Mouse (Mus musculus): ENCODE measurements at regions not wholly inside any gene's neighbourhood (a gene's known extent, or its start where the extent isn't known, plus 50 kb on each side); places are given as distances from the start of the nearest gene placed in this dataset.

DNA sequence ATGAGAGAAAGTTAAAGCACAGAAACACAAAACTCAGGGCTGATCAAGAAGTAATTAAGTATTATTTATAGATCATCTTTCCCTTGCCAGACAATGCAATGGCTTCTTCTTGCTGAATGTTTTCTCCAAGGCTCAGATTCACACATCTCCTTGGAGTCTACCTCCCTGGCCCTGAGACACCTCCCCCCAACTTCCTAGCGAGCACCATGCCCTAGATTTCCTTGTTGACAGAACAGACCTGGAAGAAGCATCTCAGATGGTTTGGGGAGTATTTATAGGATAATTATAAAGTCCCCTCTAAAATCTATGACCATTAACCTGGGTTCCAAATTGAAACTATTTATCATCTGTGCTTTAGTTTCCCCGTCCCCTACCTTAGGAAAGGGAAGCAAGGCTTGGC, 441.6 kb upstream of the Tnp1 start:
- Histone ChIP-seq H3K36me3 (replicated peaks in 1 of 2; ENCODE audit: control insufficient read depth in 1 of 2, insufficient read depth in 1 of 2, low read length in 1 of 2) (no peaks in the 10 kb centered on the region), H3K4me1 (ENCODE audit: control insufficient read depth in 1 of 2, insufficient read depth in 2 of 2) (no peaks in the 10 kb centered on the region), H3K9me3 (replicated peaks; ENCODE audit: low read length) (no peaks in the 10 kb centered on the region), H3K27me3 (replicated peaks) (peaks cover 97% of the 10 kb centered on the region), H3K9ac (ENCODE audit: insufficient read depth, low read depth) (no peak overlapping the region), H3K79me2 (replicated peaks; ENCODE audit: control insufficient read depth, extremely low read depth, insufficient read depth, poor library complexity, severe bottlenecking) (no peaks in the 10 kb centered on the region), H3K4me3 (replicated peaks in 1 of 3; ENCODE audit: low read depth in 2 of 3, low read length in 2 of 3, poor library complexity in 1 of 3) (no peak overlapping the region), H3K27ac (ENCODE audit: insufficient read depth, low read depth) (no peak overlapping the region), H3K4me2 (ENCODE audit: insufficient read depth, low read depth, poor library complexity, severe bottlenecking) (no peak overlapping the region)
- dilution Hi-C loops (cut with MboI; ENCODE audit: extremely low pct_ligation_motif_present, extremely low pct_unique_long_range_greater_than_20kb, low sequenced_read_pairs): no loop called here
- TF ChIP-seq NELFE (IDR thresholded peaks at IDR 0.05; ENCODE audit: low read depth, low read length) (no peak), BHLHE40 (IDR thresholded peaks at IDR 0.05; ENCODE audit: low read depth, low read length) (no peak), MXI1 (IDR thresholded peaks at IDR 0.05; ENCODE audit: low read depth, low read length) (no peak), UBTF (IDR thresholded peaks at IDR 0.05; ENCODE audit: low read depth, low read length) (no peak), USF1 (IDR thresholded peaks at IDR 0.05; ENCODE audit: low read depth, low read length) (no peak), MAZ (IDR thresholded peaks at IDR 0.05; ENCODE audit: low read depth, low read length) (no peak), POLR2A (IDR thresholded peaks at IDR 0.05; ENCODE audit: low read depth, low read length) (no peak), CHD2 (IDR thresholded peaks at IDR 0.05; ENCODE audit: low read length) (no peak), TCF12 (IDR thresholded peaks at IDR 0.05; ENCODE audit: low read depth, low read length) (no peak)
- in situ Hi-C loops (cut with MboI; ENCODE audit: low pct_ligation_motif_present, low pct_unique_long_range_greater_than_20kb, low sequenced_read_pairs): no loop called here
- no peak for DNase-seq (ENCODE audit: extremely low read depth)

DNA sequence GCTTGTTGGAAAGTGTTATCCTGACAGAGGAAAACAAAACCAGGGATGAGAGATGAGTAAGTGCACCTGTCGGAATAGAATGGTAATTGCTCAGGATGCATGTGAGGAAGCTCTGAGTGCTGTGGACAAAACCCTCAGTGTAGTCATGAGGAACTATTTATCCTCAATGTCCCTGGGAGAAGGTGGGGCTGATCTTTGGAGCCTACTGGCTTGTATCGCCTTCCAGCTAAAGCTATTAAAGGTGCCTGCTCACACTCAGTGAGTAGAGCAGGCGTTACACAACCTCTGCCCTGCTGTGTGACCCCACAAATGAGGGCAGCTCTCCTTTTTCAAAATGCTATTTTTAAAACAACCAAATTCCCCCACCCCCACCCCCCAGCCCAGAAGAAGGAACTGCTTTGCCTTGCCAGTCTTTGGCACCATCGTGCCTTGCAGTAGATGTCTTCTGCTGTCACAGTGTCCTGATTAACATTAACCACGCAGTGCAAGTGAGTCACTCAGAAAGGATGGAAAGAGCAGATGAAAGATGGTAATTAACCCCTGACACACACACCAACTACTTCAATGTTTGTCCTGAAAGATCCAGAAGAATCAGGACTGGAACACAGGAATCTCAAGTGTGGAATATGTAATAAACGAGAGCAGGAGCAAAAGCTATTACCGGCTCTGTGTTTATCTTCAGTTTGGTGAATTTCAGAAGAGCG, 440.8 kb upstream of the Tnp1 start:
- Histone ChIP-seq H3K79me2 (replicated peaks; ENCODE audit: control insufficient read depth, extremely low read depth, insufficient read depth, poor library complexity, severe bottlenecking) (no peaks in the 10 kb centered on the region), H3K9me3 (replicated peaks; ENCODE audit: low read length) (no peaks in the 10 kb centered on the region), H3K36me3 (replicated peaks in 1 of 2; ENCODE audit: control insufficient read depth in 1 of 2, insufficient read depth in 1 of 2, low read length in 1 of 2) (no peaks in the 10 kb centered on the region), H3K4me1 (ENCODE audit: control insufficient read depth in 1 of 2, insufficient read depth in 2 of 2) (no peaks in the 10 kb centered on the region), H3K27ac (ENCODE audit: insufficient read depth, low read depth) (no peak overlapping the region), H3K4me2 (ENCODE audit: insufficient read depth, low read depth, poor library complexity, severe bottlenecking) (no peak overlapping the region), H3K4me3 (replicated peaks in 1 of 3; ENCODE audit: low read depth in 2 of 3, low read length in 2 of 3, poor library complexity in 1 of 3) (no peak overlapping the region), H3K9ac (ENCODE audit: insufficient read depth, low read depth) (no peak overlapping the region), H3K27me3 (replicated peaks) (peaks cover 96% of the 10 kb centered on the region)
- dilution Hi-C loops (cut with MboI; ENCODE audit: extremely low pct_ligation_motif_present, extremely low pct_unique_long_range_greater_than_20kb, low sequenced_read_pairs): no loop called here
- TF ChIP-seq ZMIZ1 (IDR thresholded peaks at IDR 0.05; ENCODE audit: low read depth, low read length) (no peak), BHLHE40 (IDR thresholded peaks at IDR 0.05; ENCODE audit: low read depth, low read length) (no peak), PAX5 (IDR thresholded peaks at IDR 0.05; ENCODE audit: low read length) (no peak)
- in situ Hi-C loops (cut with MboI; ENCODE audit: low pct_ligation_motif_present, low pct_unique_long_range_greater_than_20kb, low sequenced_read_pairs): no loop called here
- no peak for DNase-seq (ENCODE audit: extremely low read depth)

DNA sequence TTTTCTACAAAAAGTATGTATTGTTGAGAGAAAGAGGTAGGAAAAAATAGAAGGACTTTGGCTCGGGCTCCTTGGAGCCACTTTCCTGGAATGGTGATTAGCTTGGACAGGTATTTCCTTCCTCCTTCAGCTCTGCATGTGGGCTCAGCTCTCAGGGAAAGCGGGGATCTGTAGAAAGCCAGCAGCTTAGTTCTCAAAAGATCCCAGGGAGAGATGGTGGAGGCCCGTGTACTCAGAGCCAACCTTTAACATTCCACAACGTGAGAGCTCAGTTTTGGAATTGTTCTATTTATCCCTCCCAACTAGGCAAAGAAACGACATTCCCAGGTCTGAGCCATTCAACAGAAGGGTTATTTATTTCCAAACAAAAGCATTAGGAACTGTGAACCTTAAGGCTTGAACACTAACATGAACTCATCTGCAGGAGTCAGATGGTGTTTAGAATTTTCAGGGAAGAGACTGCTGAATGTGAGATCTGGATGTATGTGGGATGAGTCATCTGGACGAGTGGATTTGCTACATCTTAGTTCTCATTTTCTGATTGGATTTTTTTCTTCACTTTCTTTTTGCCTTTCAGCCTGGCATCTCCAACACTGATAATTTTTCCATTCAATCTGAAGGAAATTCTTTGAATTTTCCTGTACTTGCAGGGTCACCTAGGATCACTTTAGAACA, 428.6 kb upstream of the Tnp1 start:
- Histone ChIP-seq H3K9ac (ENCODE audit: insufficient read depth, low read depth) (no peak overlapping the region), H3K4me1 (ENCODE audit: control insufficient read depth in 1 of 2, insufficient read depth in 2 of 2) (0 out of 4 replicates have a peak, but pooled peaks cover 0 to 2% of the 10 kb centered on the region in 2 experiments), H3K9me3 (replicated peaks; ENCODE audit: low read length) (no peaks in the 10 kb centered on the region), H3K4me3 (replicated peaks in 1 of 3; ENCODE audit: low read depth in 2 of 3, low read length in 2 of 3, poor library complexity in 1 of 3) (no peak overlapping the region), H3K79me2 (replicated peaks; ENCODE audit: control insufficient read depth, extremely low read depth, insufficient read depth, poor library complexity, severe bottlenecking) (no peaks in the 10 kb centered on the region), H3K36me3 (replicated peaks in 1 of 2; ENCODE audit: control insufficient read depth in 1 of 2, insufficient read depth in 1 of 2, low read length in 1 of 2) (no peaks in the 10 kb centered on the region), H3K27ac (ENCODE audit: insufficient read depth, low read depth) (no peak overlapping the region), H3K4me2 (ENCODE audit: insufficient read depth, low read depth, poor library complexity, severe bottlenecking) (no peak overlapping the region), H3K27me3 (replicated peaks) (peaks cover 87% of the 10 kb centered on the region)
- TF ChIP-seq POLR2AphosphoS2 (IDR thresholded peaks at IDR 0.05; ENCODE audit: low read depth, low read length): no peak
- in situ Hi-C loops (cut with MboI; ENCODE audit: low pct_ligation_motif_present, low pct_unique_long_range_greater_than_20kb, low sequenced_read_pairs) (no loop called here), dilution Hi-C loops (cut with MboI; ENCODE audit: extremely low pct_ligation_motif_present, extremely low pct_unique_long_range_greater_than_20kb, low sequenced_read_pairs) (no loop called here)
- DNase-seq (ENCODE audit: extremely low read depth): no peak
